8 mouse cellular contexts compared by ENCODE assay signal in genomic region chr8:72493381-72493780, GRCm38 (mm10). TPM values are rescaled to one million over a fixed set of nuclear protein-coding genes. Genes with fewer than 3 reads are reported as not detected.
DNase-seq lines count a peak whose midpoint lies in the region; ATAC-seq and TF ChIP-seq lines count a peak whose summit lies in the region.

No protein-coding gene starts in this region.

- DNase-seq in cerebellum, adult 9-10 months = peak; percentile 65
- DNase-seq in testis, postnatal 10 days (ENCODE audit: low spot score) = no peak
- DNase-seq in adrenal gland, postnatal 14 days = no peak
- DNase-seq in adrenal gland, postnatal 4 days (ENCODE audit: low spot score in 2 of 2) = no peak

- peak overlapping the region; percentile 87 for H3K27ac ChIP-seq in testis, adult 2 months (ENCODE audit: control insufficient read depth, insufficient read depth, low read depth, low read length)
- peak overlapping the region; percentile 57; the same call in 1 of the 2 replicates for H3K27ac ChIP-seq in limb, embryonic 12.5 days
- no peak overlapping the region for H3K27ac ChIP-seq in stomach, embryonic 14.5 days (ENCODE audit: low read length)

- ATAC-seq in cerebellum, adult (ENCODE audit: insufficient number of reproducible peaks, low FRiP score, low TSS enrichment) = no peak
- no peak for ATAC-seq in limb, embryonic 12.5 days (ENCODE audit: insufficient number of reproducible peaks, insufficient read depth, low FRiP score, low TSS enrichment, low read depth)
- no peak for ATAC-seq in stomach, embryonic 14.5 days (ENCODE audit: insufficient number of reproducible peaks, insufficient read depth, low FRiP score, low read depth)

- H3K4me3 ChIP-seq in testis, adult 2 months (ENCODE audit: control insufficient read depth, low read depth, low read length) = peak overlapping the region; percentile 86
- H3K4me3 ChIP-seq in limb, embryonic 12.5 days (replicated peaks) = peak overlapping the region; percentile 96
- H3K4me3 ChIP-seq in stomach, embryonic 14.5 days (ENCODE audit: low read depth, low read length) = peak overlapping the region; percentile 79

- 12% methylated on average over 8 of the region's 8 CpGs for WGBS in limb, embryonic 12.5 days
- 10% methylated on average over 8 of the region's 8 CpGs for WGBS in stomach, embryonic 14.5 days

- H3K27me3 ChIP-seq in testis, adult 2 months (ENCODE audit: control insufficient read depth, insufficient read depth, low read length) = no peaks in the 10 kb centered on the region
- no peaks in the 10 kb centered on the region for H3K27me3 ChIP-seq in limb, embryonic 12.5 days
- H3K27me3 ChIP-seq in stomach, embryonic 14.5 days (ENCODE audit: control insufficient read depth, insufficient read depth, low read length) = no peaks in the 10 kb centered on the region

- H3K9ac ChIP-seq in limb, embryonic 12.5 days (replicated peaks) = peak overlapping the region; percentile 68
- H3K9ac ChIP-seq in stomach, embryonic 14.5 days (replicated peaks; ENCODE audit: low read depth, low read length) = peak overlapping the region; percentile 31

- H3K4me2 ChIP-seq in limb, embryonic 12.5 days = peak overlapping the region; percentile 79
- H3K4me2 ChIP-seq in stomach, embryonic 14.5 days (replicated peaks; ENCODE audit: low read depth, low read length) = peak overlapping the region; percentile 66

- TF ChIP-seq POLR2A in testis, adult 2 months (IDR thresholded peaks at IDR 0.05; ENCODE audit: control insufficient read depth, low read depth, low read length) = no peak

- H3K4me1 ChIP-seq in testis, adult 2 months (ENCODE audit: control insufficient read depth, insufficient read depth, low read length) = peaks cover 11% of the 10 kb centered on the region
- peaks cover 24% of the 10 kb centered on the region for H3K4me1 ChIP-seq in limb, embryonic 12.5 days (replicated peaks)
- peaks cover 23% of the 10 kb centered on the region for H3K4me1 ChIP-seq in stomach, embryonic 14.5 days (ENCODE audit: control insufficient read depth, insufficient read depth, low read length)

- no peak for TF ChIP-seq CTCF in testis, adult 2 months (IDR thresholded peaks at IDR 0.05; ENCODE audit: control insufficient read depth, insufficient read depth, insufficient replicate concordance, low read depth, low read length)

- no peaks in the 10 kb centered on the region for H3K9me3 ChIP-seq in limb, embryonic 12.5 days
- H3K9me3 ChIP-seq in stomach, embryonic 14.5 days (ENCODE audit: control insufficient read depth, low read depth, low read length) = no peaks in the 10 kb centered on the region

- H3K36me3 ChIP-seq in testis, adult 2 months (ENCODE audit: control insufficient read depth, insufficient read depth, low read length) = no peaks in the 10 kb centered on the region
- peaks cover 52% of the 10 kb centered on the region for H3K36me3 ChIP-seq in limb, embryonic 12.5 days
- H3K36me3 ChIP-seq in stomach, embryonic 14.5 days (ENCODE audit: control insufficient read depth, insufficient read depth, low read length) = peaks cover 21% of the 10 kb centered on the region

RNA-seq across cellular contexts. Expression of gene Slc35e1, which starts 1.0 kb away (rescaled TPM):
- 9.1 and 10.4 TPM in 2 replicates for polyA plus RNA-seq in testis, adult 2 months (2012; rRNA removed)
- 31.3 and 31.5 TPM in 2 replicates for polyA plus RNA-seq in limb, embryonic 12.5 days (2016; fragmentation: Nextera tagmentation; extraction: Ambion mirVana)
- 10.7 and 11.2 TPM in 2 replicates for polyA plus RNA-seq in stomach, embryonic 14.5 days (2014; fragmentation: Nextera tagmentation; extraction: Ambion mirVana)
- 33.6 and 34.9 TPM in 2 replicates for total RNA-seq in adrenal gland, postnatal 14 days (2021)
- total RNA-seq in adrenal gland, postnatal 4 days (2021) = 10 to 100 TPM; 25.1 to 26.7 TPM

RNA-seq across cellular contexts. Expression of gene Cherp, which starts 18.4 kb away (rescaled TPM):
- polyA plus RNA-seq in testis, adult 2 months (2012; rRNA removed) = 54.1 and 57.7 TPM in 2 replicates
- polyA plus RNA-seq in limb, embryonic 12.5 days (2016; fragmentation: Nextera tagmentation; extraction: Ambion mirVana) = 61.2 and 72.2 TPM in 2 replicates
- polyA plus RNA-seq in stomach, embryonic 14.5 days (2014; fragmentation: Nextera tagmentation; extraction: Ambion mirVana) = 57.3 and 60.9 TPM in 2 replicates
- 49.6 and 68.5 TPM in 2 replicates for total RNA-seq in adrenal gland, postnatal 14 days (2021)
- 10 to 100 TPM; 81.3 to 86.7 TPM for total RNA-seq in adrenal gland, postnatal 4 days (2021)

RNA-seq across cellular contexts. Expression of gene 1700030K09Rik, which starts 49.7 kb away (rescaled TPM):
- 44.3 and 46.6 TPM in 2 replicates for polyA plus RNA-seq in testis, adult 2 months (2012; rRNA removed)
- polyA plus RNA-seq in limb, embryonic 12.5 days (2016; fragmentation: Nextera tagmentation; extraction: Ambion mirVana) = 16.6 and 17.1 TPM in 2 replicates
- polyA plus RNA-seq in stomach, embryonic 14.5 days (2014; fragmentation: Nextera tagmentation; extraction: Ambion mirVana) = 14.6 and 16.2 TPM in 2 replicates
- 8.5 and 9.1 TPM in 2 replicates for total RNA-seq in adrenal gland, postnatal 14 days (2021)
- 10 to 100 TPM in 1 of 2 experiments, 1 to 10 TPM in 1; 9.6 to 11.7 TPM for total RNA-seq in adrenal gland, postnatal 4 days (2021)

RNA-seq across cellular contexts. Expression of gene Calr3, which starts 49.7 kb away (rescaled TPM):
- polyA plus RNA-seq in testis, adult 2 months (2012; rRNA removed) = 41.8 and 53.8 TPM in 2 replicates
- 0.78 and 1.6 TPM in 2 replicates for polyA plus RNA-seq in limb, embryonic 12.5 days (2016; fragmentation: Nextera tagmentation; extraction: Ambion mirVana)
- 3.1 and 3.2 TPM in 2 replicates for polyA plus RNA-seq in stomach, embryonic 14.5 days (2014; fragmentation: Nextera tagmentation; extraction: Ambion mirVana)
- total RNA-seq in adrenal gland, postnatal 14 days (2021) = 3.1 and 4.5 TPM in 2 replicates
- 1 to 10 TPM; 3.0 to 3.1 TPM for total RNA-seq in adrenal gland, postnatal 4 days (2021)

RNA-seq across cellular contexts. Expression of gene Med26, which starts 54.7 kb away (rescaled TPM):
- polyA plus RNA-seq in testis, adult 2 months (2012; rRNA removed) = 80.0 and 95.3 TPM in 2 replicates
- 20.2 and 21.4 TPM in 2 replicates for polyA plus RNA-seq in limb, embryonic 12.5 days (2016; fragmentation: Nextera tagmentation; extraction: Ambion mirVana)
- 10.8 and 13.3 TPM in 2 replicates for polyA plus RNA-seq in stomach, embryonic 14.5 days (2014; fragmentation: Nextera tagmentation; extraction: Ambion mirVana)
- total RNA-seq in adrenal gland, postnatal 14 days (2021) = 9.5 and 10.0 TPM in 2 replicates
- total RNA-seq in adrenal gland, postnatal 4 days (2021) = 10 to 100 TPM; 12.0 to 13.2 TPM
